Mouse (Mus musculus) bone marrow macrophage, adult 2 months (primary cell): ENCODE data around the gene Atg4c.

Experiments used
- CTCF ChIP-seq: IDR thresholded peaks from 2 replicates; pipeline ENCODE4 v1.5.1; 2012; ENCODE audit warnings: low read depth, mild to moderate bottlenecking, low read length, moderate library complexity
- POLR2A ChIP-seq: IDR thresholded peaks from 2 replicates; pipeline ENCODE4 v1.6.1; 2012; ENCODE audit warnings: mild to moderate bottlenecking, low read depth, low read length, borderline replicate concordance

DNA sequence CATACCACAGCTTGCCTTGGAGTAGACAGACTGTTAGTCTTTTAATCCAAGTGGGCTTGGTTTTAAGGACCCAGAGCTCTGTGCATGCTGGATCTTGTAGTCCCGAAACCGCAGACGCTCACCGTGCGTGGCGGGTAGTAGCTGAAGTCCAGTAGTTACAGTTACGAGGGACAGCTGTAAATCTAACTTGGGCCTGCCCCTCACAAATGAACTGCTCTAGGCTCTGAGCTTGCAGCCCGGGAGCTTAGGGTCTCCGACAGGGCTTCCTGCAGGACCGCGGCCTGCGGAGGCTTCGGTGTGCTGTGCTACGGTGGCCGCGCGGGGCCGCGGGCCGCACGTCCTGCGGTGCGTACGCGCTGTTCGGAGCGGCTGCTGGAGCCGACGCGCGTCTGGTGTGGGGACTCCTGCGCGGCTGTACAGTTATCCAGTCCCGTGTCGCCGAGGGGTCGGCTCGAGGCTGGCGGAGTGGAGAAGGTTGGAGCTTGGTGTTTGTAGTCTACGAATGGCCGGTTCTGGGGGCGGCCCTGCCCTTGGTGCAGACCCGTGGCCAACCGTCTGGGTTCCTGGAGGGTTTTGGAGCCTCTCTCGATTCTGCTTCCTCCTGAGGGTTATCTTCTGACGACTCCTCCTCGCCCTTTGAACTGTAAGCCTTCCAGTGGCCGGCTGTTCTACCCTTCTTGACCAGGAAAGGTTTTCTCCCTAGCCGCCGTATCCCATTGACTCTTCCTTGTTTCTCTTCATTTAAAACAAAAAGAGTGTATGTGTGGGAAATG is at the start of gene Atg4c:
- TF ChIP-seq CTCF (no peak), POLR2A (no peak)
